Comparison of ENCODE assay signal across 8 mouse cellular contexts in genomic region chr4:154926969-154927898, GRCm38 (mm10). TPM values are rescaled to one million over a fixed set of nuclear protein-coding genes. Genes with fewer than 3 reads are reported as not detected.
DNase-seq lines count a peak whose midpoint lies in the region; ATAC-seq lines count a peak whose summit lies in the region.

No protein-coding gene starts in this region.

- H3K27me3 ChIP-seq in midbrain, embryonic 10.5 days (ENCODE audit: low read depth, poor library complexity, severe bottlenecking), result no peaks in the 10 kb centered on the region
- H3K27me3 ChIP-seq in midbrain, embryonic 14.5 days (ENCODE audit: control insufficient read depth, insufficient read depth, low read length), result no peaks in the 10 kb centered on the region
- H3K27me3 ChIP-seq in liver, embryonic 12.5 days (replicated peaks), result no peaks in the 10 kb centered on the region

- DNase-seq in CD4-positive, CD25-positive, alpha-beta regulatory T cell, adult 2 months (ENCODE audit: low read depth, low spot score), result peak; percentile 47
- DNase-seq in midbrain, embryonic 10.5 days (ENCODE audit: low spot score), result no peak
- DNase-seq in midbrain, embryonic 14.5 days, result no peak
- peak; percentile 59 for DNase-seq in thymus, postnatal 14 days
- no peak for DNase-seq in spleen, postnatal 36 days (ENCODE audit: low spot score in 2 of 2)
- no peak for DNase-seq in layer of hippocampus, postnatal 36 days

- H3K4me1 ChIP-seq in midbrain, embryonic 10.5 days, result peaks cover 23% of the 10 kb centered on the region
- H3K4me1 ChIP-seq in midbrain, embryonic 14.5 days (ENCODE audit: control insufficient read depth, insufficient read depth, low read length), result no peaks in the 10 kb centered on the region
- H3K4me1 ChIP-seq in liver, embryonic 12.5 days, result peaks cover 83% of the 10 kb centered on the region

- no peaks in the 10 kb centered on the region for H3K9me3 ChIP-seq in midbrain, embryonic 10.5 days (replicated peaks)
- H3K9me3 ChIP-seq in midbrain, embryonic 14.5 days (ENCODE audit: control insufficient read depth, low read length), result no peaks in the 10 kb centered on the region
- H3K9me3 ChIP-seq in liver, embryonic 12.5 days (replicated peaks), result no peaks in the 10 kb centered on the region

- H3K4me2 ChIP-seq in midbrain, embryonic 14.5 days (ENCODE audit: low read length), result no peak overlapping the region
- peak overlapping the region; percentile 83 for H3K4me2 ChIP-seq in liver, embryonic 12.5 days

- no peaks in the 10 kb centered on the region for H3K36me3 ChIP-seq in midbrain, embryonic 10.5 days
- no peaks in the 10 kb centered on the region for H3K36me3 ChIP-seq in midbrain, embryonic 14.5 days (ENCODE audit: control insufficient read depth, insufficient read depth, low read length)
- peaks cover 51% of the 10 kb centered on the region for H3K36me3 ChIP-seq in liver, embryonic 12.5 days

- H3K4me3 ChIP-seq in midbrain, embryonic 10.5 days, result peak overlapping the region; percentile 26
- H3K4me3 ChIP-seq in midbrain, embryonic 14.5 days (replicated peaks; ENCODE audit: low read depth, low read length), result no peak overlapping the region
- H3K4me3 ChIP-seq in liver, embryonic 12.5 days, result peak overlapping the region; percentile 72

- 77% methylated on average over 9 of the region's 9 CpGs for WGBS in midbrain, embryonic 10.5 days
- WGBS in midbrain, embryonic 14.5 days, result 77% methylated on average over 9 of the region's 9 CpGs
- WGBS in liver, embryonic 12.5 days (ENCODE audit: insufficient replicate concordance), result 33% methylated on average over 9 of the region's 9 CpGs

- no peak for ATAC-seq in CD4-positive, CD25-positive, alpha-beta regulatory T cell, adult 4 months
- ATAC-seq in midbrain, embryonic 14.5 days (ENCODE audit: low FRiP score, low TSS enrichment), result no peak
- ATAC-seq in liver, embryonic 12.5 days, result peak; percentile 42

- peak overlapping the region; percentile 74 for H3K27ac ChIP-seq in midbrain, embryonic 10.5 days (replicated peaks)
- H3K27ac ChIP-seq in midbrain, embryonic 14.5 days (replicated peaks; ENCODE audit: low read depth, low read length), result no peak overlapping the region
- H3K27ac ChIP-seq in liver, embryonic 12.5 days, result peak overlapping the region; percentile 98

- H3K9ac ChIP-seq in midbrain, embryonic 14.5 days (replicated peaks; ENCODE audit: low read length), result no peak overlapping the region
- H3K9ac ChIP-seq in liver, embryonic 12.5 days, result peak overlapping the region; percentile 91

RNA-seq across cellular contexts. Expression of gene Tnfrsf14, which starts 1.1 kb away (rescaled TPM):
- polyA plus RNA-seq in CD4-positive, CD25-positive, alpha-beta regulatory T cell, adult 4 months (2017; shearing (Covaris generic)), result 10 to 100 TPM; 12.0 to 22.3 TPM
- polyA plus RNA-seq in midbrain, embryonic 10.5 days (2016; fragmentation: Nextera tagmentation; extraction: Ambion mirVana), result 0.67 and 0.99 TPM in 2 replicates
- not detected in 2 replicates for polyA plus RNA-seq in midbrain, embryonic 14.5 days (2014; fragmentation: Nextera tagmentation; extraction: Ambion mirVana)
- 62.9 and 65.0 TPM in 2 replicates for polyA plus RNA-seq in liver, embryonic 12.5 days (2016; fragmentation: Nextera tagmentation; extraction: Ambion mirVana)
- total RNA-seq in layer of hippocampus, postnatal 36 days (2021), result 1 to 10 TPM in 1 of 2 experiments, under 1 TPM in 1; 0.60 to 1.1 TPM

RNA-seq across cellular contexts. Expression of gene Fam213b, which starts 28.3 kb away (rescaled TPM):
- polyA plus RNA-seq in CD4-positive, CD25-positive, alpha-beta regulatory T cell, adult 4 months (2017; shearing (Covaris generic)), result 10 to 100 TPM in 1 of 2 experiments, 1 to 10 TPM in 1; 5.4 to 11.3 TPM
- polyA plus RNA-seq in midbrain, embryonic 10.5 days (2016; fragmentation: Nextera tagmentation; extraction: Ambion mirVana), result 45.9 and 46.8 TPM in 2 replicates
- 52.1 and 53.2 TPM in 2 replicates for polyA plus RNA-seq in midbrain, embryonic 14.5 days (2014; fragmentation: Nextera tagmentation; extraction: Ambion mirVana)
- polyA plus RNA-seq in liver, embryonic 12.5 days (2016; fragmentation: Nextera tagmentation; extraction: Ambion mirVana), result 10.2 and 11.3 TPM in 2 replicates
- 10 to 100 TPM; 40.4 to 45.9 TPM for total RNA-seq in layer of hippocampus, postnatal 36 days (2021)

RNA-seq across cellular contexts. Expression of gene Hes5, which starts 33.5 kb away (rescaled TPM):
- under 1 TPM in 1 of 2 experiments, not detected in 1; 0.59 TPM for polyA plus RNA-seq in CD4-positive, CD25-positive, alpha-beta regulatory T cell, adult 4 months (2017; shearing (Covaris generic))
- polyA plus RNA-seq in midbrain, embryonic 10.5 days (2016; fragmentation: Nextera tagmentation; extraction: Ambion mirVana), result 690 and 827 TPM in 2 replicates
- polyA plus RNA-seq in midbrain, embryonic 14.5 days (2014; fragmentation: Nextera tagmentation; extraction: Ambion mirVana), result 111 and 123 TPM in 2 replicates
- polyA plus RNA-seq in liver, embryonic 12.5 days (2016; fragmentation: Nextera tagmentation; extraction: Ambion mirVana), result 0.12 TPM in 1 of 2 replicates, not detected in the other
- 10 to 100 TPM; 17.6 to 28.1 TPM for total RNA-seq in layer of hippocampus, postnatal 36 days (2021)

RNA-seq across cellular contexts. Expression of gene Pank4, which starts 36.7 kb away (rescaled TPM):
- polyA plus RNA-seq in CD4-positive, CD25-positive, alpha-beta regulatory T cell, adult 4 months (2017; shearing (Covaris generic)), result 10 to 100 TPM; 40.8 to 61.1 TPM
- 47.6 and 48.6 TPM in 2 replicates for polyA plus RNA-seq in midbrain, embryonic 10.5 days (2016; fragmentation: Nextera tagmentation; extraction: Ambion mirVana)
- polyA plus RNA-seq in midbrain, embryonic 14.5 days (2014; fragmentation: Nextera tagmentation; extraction: Ambion mirVana), result 30.6 and 38.8 TPM in 2 replicates
- 33.4 and 34.0 TPM in 2 replicates for polyA plus RNA-seq in liver, embryonic 12.5 days (2016; fragmentation: Nextera tagmentation; extraction: Ambion mirVana)
- 10 to 100 TPM; 40.6 to 40.8 TPM for total RNA-seq in layer of hippocampus, postnatal 36 days (2021)

RNA-seq across cellular contexts. Expression of gene Mmel1, which starts 57.8 kb away (rescaled TPM):
- not detected for polyA plus RNA-seq in CD4-positive, CD25-positive, alpha-beta regulatory T cell, adult 4 months (2017; shearing (Covaris generic))
- 0.20 and 0.35 TPM in 2 replicates for polyA plus RNA-seq in midbrain, embryonic 10.5 days (2016; fragmentation: Nextera tagmentation; extraction: Ambion mirVana)
- 0.50 and 0.53 TPM in 2 replicates for polyA plus RNA-seq in midbrain, embryonic 14.5 days (2014; fragmentation: Nextera tagmentation; extraction: Ambion mirVana)
- 1.7 and 2.5 TPM in 2 replicates for polyA plus RNA-seq in liver, embryonic 12.5 days (2016; fragmentation: Nextera tagmentation; extraction: Ambion mirVana)
- under 1 TPM; 0.15 to 0.40 TPM for total RNA-seq in layer of hippocampus, postnatal 36 days (2021)

Comparison
In these comparisons a context has a peak if more than half of its experiments do, and no peak if none do; other contexts are left out.
1. DNase-seq: peak in CD4-positive, CD25-positive, alpha-beta regulatory T cell, adult 2 months (single experiment) and thymus, postnatal 14 days (single experiment); none in midbrain, embryonic 10.5 days (single experiment), midbrain, embryonic 14.5 days (single experiment), spleen, postnatal 36 days (0 of 2) and layer of hippocampus, postnatal 36 days (0 of 2).
2. RNA of gene Hes5, which starts 33.5 kb away (polyA plus RNA-seq): 690 to 827 TPM in midbrain, embryonic 10.5 days and 111 to 123 TPM in midbrain, embryonic 14.5 days; 0.59 TPM in CD4-positive, CD25-positive, alpha-beta regulatory T cell, adult 4 months and 0.12 TPM in liver, embryonic 12.5 days; every median in the first group is over 10 times any median in the second.